Mouse (Mus musculus) midbrain, embryonic 10.5 days (tissue): Measurements from ENCODE around the gene Pax5. TPM values are rescaled to one million over a fixed set of nuclear protein-coding genes. Genes with fewer than 3 reads are reported as not detected.
A peak's percentile ranks its signal among the peaks of the same experiment; 100 is the strongest.

Experiments used
- DNase-seq: peaks from one replicate; pipeline ENCODE4 v3.0.0-alpha.2; 2017; ENCODE audit warnings: low spot score
- H3K27ac ChIP-seq: fragments of 300-500 bp; sonication (generic); replicated peaks from 2 replicates; pipeline ENCODE4 v1.5.1; 2016; ENCODE audit warnings: mild to moderate bottlenecking
- H3K27me3 ChIP-seq: fragments of 300-500 bp; sonication (generic); 2 replicates; pipeline ENCODE4 v1.6.1; 2016; ENCODE audit warnings: low read depth, mild to moderate bottlenecking; ENCODE audit not compliant: poor library complexity, severe bottlenecking
- H3K36me3 ChIP-seq: fragments of 300-500 bp; sonication (generic); 2 replicates; pipeline ENCODE4 v1.6.1; 2016; ENCODE audit warnings: mild to moderate bottlenecking, moderate library complexity
- H3K4me1 ChIP-seq: fragments of 300-500 bp; sonication (generic); 2 replicates; pipeline ENCODE4 v1.6.1; 2016
- H3K4me3 ChIP-seq: fragments of 300-500 bp; sonication (generic); 2 replicates; pipeline ENCODE4 v1.5.1; 2016; ENCODE audit warnings: mild to moderate bottlenecking, moderate library complexity
- H3K9me3 ChIP-seq: fragments of 300-500 bp; sonication (generic); replicated peaks from 2 replicates; pipeline ENCODE4 v1.6.1; 2016; ENCODE audit warnings: mild to moderate bottlenecking
- WGBS: fragments of 180-500 bp; shearing (Covaris S2); methylation state at CpG from one replicate; pipeline ENCODE4 v1.1.7; 2016; 5-methylcytosine and 5-hydroxymethylcytosine counted together
- polyA plus RNA-seq: library from polyadenylated mRNA; unstranded; fragments of >200 nt; fragmentation: Nextera tagmentation; extraction: Ambion mirVana; gene quantifications from 2 replicates; pipeline ENCODE4 v1.2.1, GENCODE M21; 2016

The Pax5 gene
- polyA plus RNA-seq, 1 experiment from 2014 or later, result 6.3 TPM

DNA sequence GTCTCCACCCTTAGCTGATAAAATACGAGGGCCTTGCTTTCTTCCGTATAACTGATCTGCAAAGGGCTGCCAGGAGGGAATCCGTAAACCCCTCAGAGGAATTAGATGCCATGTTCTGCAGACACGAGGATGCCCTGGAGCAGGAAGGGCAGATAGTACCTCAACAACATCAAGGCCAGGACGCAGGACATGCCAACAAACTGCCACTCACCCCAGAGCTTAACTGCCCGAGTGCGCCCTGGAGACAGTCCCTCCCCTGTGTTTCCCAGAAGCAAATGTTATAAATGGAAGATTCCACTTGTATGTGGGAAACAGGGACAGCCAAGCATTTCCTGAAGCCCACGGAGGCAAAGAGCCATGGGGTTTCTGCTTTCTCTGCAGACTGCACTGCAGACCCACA is 143.9 kb downstream of the Pax5 start:
- peaks cover 48% of the 10 kb centered on the region for H3K27me3 ChIP-seq
- no peak for DNase-seq
- WGBS, result 80% methylated on average over 8 of the region's 8 CpGs

DNA sequence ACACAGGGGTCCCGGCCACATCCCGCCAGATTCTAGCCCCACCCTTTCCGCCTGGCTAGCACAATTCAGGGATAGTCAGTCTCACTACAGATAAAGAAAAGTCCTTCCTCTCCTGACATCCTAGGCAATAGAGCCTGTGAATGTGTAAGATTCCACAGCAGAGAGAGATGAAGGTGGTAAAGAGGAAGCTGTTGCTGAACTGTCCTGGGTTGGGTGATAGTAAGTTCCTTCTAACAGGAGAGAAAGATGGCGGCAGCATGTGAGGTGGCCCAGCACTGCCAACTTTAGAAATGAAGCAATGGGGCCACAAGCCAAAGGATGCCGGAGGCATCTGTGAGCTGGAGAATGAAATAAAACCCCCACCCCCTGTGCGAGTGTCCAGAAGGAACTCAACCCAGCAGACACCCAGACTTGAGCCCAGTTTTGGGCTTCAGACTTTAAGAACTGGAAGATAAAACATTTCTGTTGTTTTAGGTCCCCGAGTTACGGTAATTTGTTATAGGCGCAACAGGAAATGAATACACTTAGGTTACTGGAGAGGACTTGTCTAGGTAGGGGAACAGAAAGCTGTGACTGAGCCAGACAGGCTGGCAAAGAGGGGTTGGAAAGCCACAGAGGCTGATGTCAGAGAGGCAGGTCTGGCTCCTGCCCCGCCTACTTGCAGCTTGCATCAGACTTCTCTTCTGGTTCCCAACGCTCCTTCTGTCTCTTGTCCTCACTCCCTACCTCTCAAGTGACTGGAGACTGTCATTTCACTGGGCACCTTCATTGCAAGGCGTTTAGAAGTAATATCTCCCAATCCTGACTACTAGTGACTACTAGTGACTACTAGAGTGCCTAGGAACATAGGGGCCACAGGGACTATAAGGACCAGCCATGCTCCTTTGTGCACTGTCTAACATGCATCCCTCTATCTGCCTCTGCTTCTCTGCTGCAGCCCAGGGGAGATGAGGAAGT is 144.9 kb downstream of the Pax5 start:
- Histone ChIP-seq H3K4me3 (no peak overlapping the region), H3K4me1 (peaks cover 18% of the 10 kb centered on the region), H3K27me3 (peaks cover 58% of the 10 kb centered on the region), H3K9me3 (no peaks in the 10 kb centered on the region), H3K36me3 (peaks cover 16% of the 10 kb centered on the region), H3K27ac (no peak overlapping the region)
- no peak for DNase-seq
- WGBS, result 83% methylated on average over 12 of the region's 12 CpGs

More for the DNA sequence above, 143.9 kb downstream of the Pax5 start:
- Histone ChIP-seq H3K27ac (no peak overlapping the region), H3K9me3 (no peaks in the 10 kb centered on the region), H3K4me3 (no peak overlapping the region), H3K36me3 (peaks cover 20% of the 10 kb centered on the region), H3K4me1 (peaks cover 10% of the 10 kb centered on the region)

DNA sequence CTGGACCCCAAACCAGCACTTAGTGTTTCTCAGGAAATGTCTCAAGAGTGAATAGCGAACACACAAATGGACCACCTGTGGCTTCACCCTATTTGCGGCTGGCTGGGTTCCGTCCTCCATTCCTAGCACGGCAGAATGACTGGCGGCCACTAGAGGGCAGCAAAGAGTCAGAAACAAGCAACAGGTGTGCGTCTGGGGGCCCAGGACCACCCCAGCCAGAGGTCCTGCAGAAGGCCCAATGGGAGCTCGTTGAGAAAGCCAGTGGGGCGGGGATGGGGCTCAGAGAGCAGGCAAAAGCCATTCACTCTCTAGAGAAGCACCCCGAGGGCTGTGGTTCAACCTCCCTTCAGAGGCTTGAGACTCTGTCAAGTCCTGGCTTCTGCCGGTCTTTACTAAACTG is 145.7 kb downstream of the Pax5 start:
- WGBS, result 7% methylated on average over 10 of the region's 10 CpGs
- peaks cover 66% of the 10 kb centered on the region for H3K27me3 ChIP-seq
- DNase-seq, result peak; percentile 78

DNA sequence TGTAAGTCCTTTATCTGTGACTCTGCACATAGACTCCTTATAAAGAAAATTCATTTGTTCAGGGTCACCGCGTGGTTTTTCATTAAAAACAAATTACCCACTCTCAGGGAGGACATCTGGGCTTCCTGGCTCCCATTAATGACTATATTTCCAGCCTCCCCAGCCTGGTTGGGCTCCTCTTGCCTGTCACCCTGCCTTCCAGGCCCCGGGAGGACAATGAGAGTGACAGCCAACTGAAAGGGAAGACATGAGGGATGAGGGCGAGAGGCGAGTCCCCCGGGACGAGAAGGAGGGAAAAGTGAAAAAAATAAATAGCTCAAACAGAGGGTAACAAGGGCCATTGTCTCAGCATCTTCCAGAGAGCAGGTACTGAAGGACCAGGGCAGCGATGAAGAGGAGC is 149.3 kb downstream of the Pax5 start:
- Histone ChIP-seq H3K4me1 (peaks cover 42% of the 10 kb centered on the region), H3K36me3 (peaks cover 13% of the 10 kb centered on the region), H3K9me3 (0 out of 2 replicates have a peak, but pooled peaks cover 4% of the 10 kb centered on the region), H3K4me3 (no peak overlapping the region), H3K27ac (no peak overlapping the region), H3K27me3 (peaks cover 63% of the 10 kb centered on the region)
- WGBS, result 67% methylated on average over 8 of the region's 8 CpGs
- DNase-seq, result no peak

More for the DNA sequence above, 145.7 kb downstream of the Pax5 start:
- H3K4me1 ChIP-seq, result peaks cover 21% of the 10 kb centered on the region
- H3K4me3 ChIP-seq, result no peak overlapping the region
- H3K36me3 ChIP-seq, result peaks cover 14% of the 10 kb centered on the region
- H3K27ac ChIP-seq, result no peak overlapping the region
- no peaks in the 10 kb centered on the region for H3K9me3 ChIP-seq

DNA sequence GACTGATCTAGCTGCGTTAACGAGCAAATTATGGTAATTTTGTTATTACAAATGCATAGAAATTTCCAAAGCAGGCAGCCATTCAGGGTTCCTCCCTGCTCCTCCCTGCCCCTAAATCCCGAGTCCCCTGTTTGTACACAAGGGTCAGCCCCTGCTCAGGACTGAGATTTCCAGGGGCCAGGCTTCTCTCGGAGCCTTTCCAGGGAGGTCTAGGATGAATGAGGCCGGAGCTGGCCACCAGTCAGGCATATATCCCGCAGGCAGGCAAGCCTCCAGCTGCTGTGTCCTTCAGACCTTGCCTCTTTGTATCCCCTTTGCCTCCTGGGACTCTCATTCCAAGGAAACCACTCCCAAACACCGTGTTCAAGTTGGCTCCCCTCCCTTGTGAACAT is 151.7 kb downstream of the Pax5 start:
- Histone ChIP-seq H3K9me3 (0 out of 2 replicates have a peak, but pooled peaks cover 4% of the 10 kb centered on the region), H3K4me3 (peak overlapping the region; percentile 56), H3K4me1 (peaks cover 37% of the 10 kb centered on the region), H3K27me3 (peaks cover 46% of the 10 kb centered on the region), H3K27ac (peak overlapping the region; percentile 81), H3K36me3 (peaks cover 22% of the 10 kb centered on the region)
- DNase-seq, result no peak
- WGBS, result 4% methylated on average over 7 of the region's 7 CpGs

DNA sequence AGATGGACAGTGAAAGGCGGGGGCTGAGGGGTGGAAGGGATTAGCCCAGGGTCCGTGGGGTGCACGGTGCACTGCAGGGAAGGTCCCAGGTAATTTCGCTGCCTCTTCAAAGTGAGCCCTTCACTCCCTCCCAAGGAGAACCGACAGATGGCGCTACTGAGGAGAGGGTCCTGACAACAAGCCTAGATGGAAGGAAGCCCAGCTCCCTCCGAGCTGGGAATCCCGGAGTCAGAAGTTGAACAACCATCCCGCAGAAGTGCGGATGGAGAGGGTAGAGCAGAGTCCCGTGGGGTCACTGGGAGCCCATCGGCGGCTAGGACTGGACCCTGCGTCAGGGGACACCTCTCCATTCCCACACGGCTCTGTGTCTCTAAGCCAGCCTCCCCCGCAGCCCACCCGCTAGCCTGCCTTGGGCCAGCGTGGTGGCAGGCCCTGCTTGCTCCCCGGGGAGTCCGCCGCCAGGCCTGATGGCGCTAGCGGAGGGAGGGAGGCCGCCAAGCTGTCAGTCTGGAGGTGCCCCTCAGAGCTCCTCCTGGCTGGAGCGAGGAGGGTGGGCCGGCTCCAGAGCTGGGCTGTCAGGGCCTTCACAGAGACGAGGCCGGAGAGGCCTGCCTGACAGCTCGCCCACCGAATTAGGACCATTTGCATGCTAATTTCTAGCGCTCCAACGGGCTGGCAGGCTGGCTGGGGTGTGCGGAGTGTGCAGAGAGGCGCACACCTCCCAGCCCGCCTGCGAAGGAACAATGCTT is 152.3 kb downstream of the Pax5 start:
- Histone ChIP-seq H3K36me3 (peaks cover 22% of the 10 kb centered on the region), H3K27me3 (peaks cover 41% of the 10 kb centered on the region), H3K27ac (peak overlapping the region; percentile 81), H3K9me3 (0 out of 2 replicates have a peak, but pooled peaks cover 4% of the 10 kb centered on the region), H3K4me3 (peak overlapping the region; percentile 56), H3K4me1 (peaks cover 37% of the 10 kb centered on the region)
- WGBS, result 8% methylated on average over 36 of the region's 36 CpGs
- DNase-seq, result peak; percentile 80

DNA sequence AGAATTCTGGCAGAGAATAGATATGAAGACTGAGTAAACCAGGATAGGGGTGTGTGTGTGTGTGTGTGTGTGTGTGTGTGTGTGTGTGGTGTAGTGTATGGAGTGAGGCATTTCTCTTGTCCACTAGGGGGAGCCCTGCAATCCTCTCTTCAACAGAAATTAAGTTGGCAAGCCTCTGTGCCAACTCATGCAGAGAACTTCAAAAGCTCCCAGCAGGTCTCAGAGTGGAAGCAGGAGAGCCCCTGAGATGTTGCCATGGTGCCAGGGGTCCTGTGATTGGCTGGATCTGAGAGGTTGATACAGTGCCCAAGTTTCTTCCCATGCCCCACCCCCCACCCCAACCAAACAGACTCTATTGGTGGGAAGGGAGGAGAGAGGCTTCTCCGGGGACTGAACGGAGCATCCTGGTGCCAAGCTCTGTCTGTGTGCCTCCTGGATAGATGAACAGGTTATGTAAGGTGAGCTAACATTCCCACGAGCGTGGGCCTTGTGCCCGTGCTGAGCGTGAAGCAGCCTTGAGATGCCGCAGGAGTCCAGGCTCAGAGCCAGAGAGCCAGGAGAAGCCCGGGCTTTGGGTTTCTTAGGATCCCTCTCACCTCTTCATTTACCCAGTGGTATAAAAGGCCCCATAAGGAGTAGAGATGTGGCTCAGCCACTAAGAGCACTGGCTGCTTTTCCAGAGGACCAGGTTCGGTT is 153.6 kb downstream of the Pax5 start:
- WGBS, result 93% methylated on average over 9 of the region's 9 CpGs
- DNase-seq, result no peak
- no peak overlapping the region for H3K4me3 ChIP-seq
- H3K27ac ChIP-seq, result no peak overlapping the region
- peaks cover 22% of the 10 kb centered on the region for H3K36me3 ChIP-seq
- H3K9me3 ChIP-seq, result 0 out of 2 replicates have a peak, but pooled peaks cover 4% of the 10 kb centered on the region
- peaks cover 29% of the 10 kb centered on the region for H3K27me3 ChIP-seq
- peaks cover 35% of the 10 kb centered on the region for H3K4me1 ChIP-seq

DNA sequence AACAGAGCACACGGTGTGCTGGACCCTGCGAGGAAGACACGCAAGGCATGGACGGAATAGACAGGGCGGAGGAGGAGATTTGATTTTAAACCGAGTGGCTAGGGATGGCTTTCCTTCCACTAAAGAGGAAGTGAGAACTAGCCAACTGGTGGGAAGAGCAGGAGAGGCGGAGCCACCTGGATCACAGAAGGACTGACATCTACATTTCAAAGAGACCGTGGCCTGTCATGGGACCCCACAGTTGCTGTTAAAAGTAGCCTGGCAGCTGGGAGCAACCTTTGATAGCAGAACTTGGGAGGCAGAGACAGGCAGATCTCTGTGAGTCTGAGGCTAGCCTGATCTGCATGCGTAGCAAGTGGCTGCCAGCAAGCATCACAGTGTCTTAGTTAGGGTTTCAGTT is 154.7 kb downstream of the Pax5 start:
- Histone ChIP-seq H3K27ac (no peak overlapping the region), H3K27me3 (peaks cover 17% of the 10 kb centered on the region), H3K9me3 (0 out of 2 replicates have a peak, but pooled peaks cover 4% of the 10 kb centered on the region), H3K4me3 (no peak overlapping the region), H3K4me1 (peaks cover 24% of the 10 kb centered on the region), H3K36me3 (peaks cover 22% of the 10 kb centered on the region)
- WGBS, result 90% methylated on average over 9 of the region's 9 CpGs
- no peak for DNase-seq

DNA sequence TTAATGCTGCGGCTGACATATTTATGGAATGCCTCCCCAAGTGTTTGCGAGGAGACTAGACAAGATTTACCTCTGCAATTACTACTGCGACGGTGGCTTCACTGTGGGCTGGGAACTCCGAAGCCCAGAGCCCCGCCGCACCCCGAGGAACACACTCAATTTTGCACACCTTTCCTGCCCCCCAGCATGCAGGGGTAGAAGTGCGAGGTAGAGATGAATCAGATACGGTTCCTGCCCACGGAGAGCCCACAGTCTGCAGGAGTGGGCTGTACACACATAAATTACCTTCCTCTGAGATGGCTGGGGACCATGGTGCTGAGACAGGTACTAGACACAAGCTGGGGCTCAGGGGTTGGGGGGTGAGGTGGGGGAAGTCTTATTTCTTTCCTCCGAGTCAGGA is 158.8 kb downstream of the Pax5 start:
- H3K27ac ChIP-seq, result no peak overlapping the region
- H3K4me3 ChIP-seq, result no peak overlapping the region
- peaks cover 16% of the 10 kb centered on the region for H3K36me3 ChIP-seq
- H3K9me3 ChIP-seq, result no peaks in the 10 kb centered on the region
- no peaks in the 10 kb centered on the region for H3K4me1 ChIP-seq
- H3K27me3 ChIP-seq, result no peaks in the 10 kb centered on the region
- DNase-seq, result no peak
- WGBS, result 85% methylated on average over 12 of the region's 12 CpGs

DNA sequence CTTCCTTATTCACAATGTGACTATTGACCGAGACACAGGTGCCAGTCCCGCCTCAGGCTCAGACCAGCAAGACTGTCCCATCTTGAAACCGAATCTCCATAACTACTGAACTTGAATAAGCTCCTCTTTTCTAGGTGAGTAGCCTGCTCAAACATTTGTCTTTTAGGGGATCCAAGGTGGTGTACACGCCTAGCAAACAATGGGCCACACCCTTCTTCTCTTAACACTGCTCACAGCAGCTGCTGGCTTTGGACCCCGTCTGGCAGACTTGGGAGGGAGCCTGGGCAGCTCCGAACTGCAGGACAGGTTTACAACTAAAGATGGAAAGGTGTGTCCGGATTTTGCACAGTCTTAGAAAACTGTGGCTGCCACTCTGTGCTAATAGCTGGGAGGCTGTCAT is 161.3 kb downstream of the Pax5 start:
- WGBS, result 87% methylated on average over 7 of the region's 7 CpGs

DNA sequence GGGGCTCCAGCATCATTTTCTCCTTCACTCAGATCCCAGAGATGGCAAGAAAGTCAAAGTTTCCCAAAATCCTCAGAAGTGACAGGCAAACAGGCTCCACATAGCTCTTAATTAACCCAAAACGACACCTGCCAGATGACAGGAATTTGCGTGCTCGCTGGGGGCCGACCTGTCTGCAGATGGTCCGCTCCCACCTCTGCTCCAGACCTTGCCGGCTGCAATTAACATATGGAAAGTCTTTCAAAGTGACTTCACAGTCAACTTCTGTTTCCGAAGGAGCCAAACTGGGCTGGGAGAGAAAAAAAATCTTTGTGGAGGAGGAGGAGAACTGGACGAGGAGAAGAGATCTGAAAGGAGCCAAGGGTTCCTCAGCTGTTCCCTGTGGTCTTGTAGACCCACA is 164.6 kb downstream of the Pax5 start:
- H3K36me3 ChIP-seq, result peaks cover 9% of the 10 kb centered on the region; the same call in 1 of the 2 replicates
- 48% methylated on average over 8 of the region's 8 CpGs for WGBS
- no peak overlapping the region for H3K4me3 ChIP-seq
- no peaks in the 10 kb centered on the region for H3K27me3 ChIP-seq
- no peak overlapping the region for H3K27ac ChIP-seq
- no peaks in the 10 kb centered on the region for H3K9me3 ChIP-seq
- DNase-seq, result no peak
- H3K4me1 ChIP-seq, result no peaks in the 10 kb centered on the region

More for the DNA sequence above, 161.3 kb downstream of the Pax5 start:
- Histone ChIP-seq H3K9me3 (no peaks in the 10 kb centered on the region), H3K4me3 (no peak overlapping the region), H3K4me1 (no peaks in the 10 kb centered on the region), H3K36me3 (peaks cover 3% of the 10 kb centered on the region; the same call in 1 of the 2 replicates), H3K27me3 (no peaks in the 10 kb centered on the region), H3K27ac (no peak overlapping the region)
- no peak for DNase-seq

DNA sequence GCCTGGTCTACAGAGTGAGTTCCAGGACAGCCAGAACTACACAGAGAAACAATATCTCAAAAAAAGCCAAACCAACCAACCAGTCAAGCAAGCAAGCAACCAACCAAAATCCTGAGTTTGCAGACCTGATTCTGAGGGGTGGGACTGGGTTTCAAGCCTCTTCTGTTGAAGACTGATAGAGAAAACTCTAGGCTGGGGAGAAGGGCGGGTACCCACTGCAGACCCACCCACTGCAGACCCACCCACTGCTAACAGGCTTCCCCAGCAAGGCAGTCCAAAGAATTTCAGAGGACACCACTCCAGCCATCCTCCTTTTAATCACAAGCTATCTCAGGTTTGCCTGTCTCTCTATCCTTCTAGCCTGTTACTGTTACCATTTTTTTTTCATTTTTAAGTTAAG is 165.8 kb downstream of the Pax5 start:
- no peak overlapping the region for H3K27ac ChIP-seq
- WGBS, result 80% methylated on average over 1 of the region's 1 CpGs
- no peak overlapping the region for H3K4me3 ChIP-seq
- peaks cover 9% of the 10 kb centered on the region; the same call in 1 of the 2 replicates for H3K36me3 ChIP-seq
- no peaks in the 10 kb centered on the region for H3K9me3 ChIP-seq
- H3K4me1 ChIP-seq, result no peaks in the 10 kb centered on the region
- H3K27me3 ChIP-seq, result no peaks in the 10 kb centered on the region
- DNase-seq, result no peak
